In the genomic region with DNA sequence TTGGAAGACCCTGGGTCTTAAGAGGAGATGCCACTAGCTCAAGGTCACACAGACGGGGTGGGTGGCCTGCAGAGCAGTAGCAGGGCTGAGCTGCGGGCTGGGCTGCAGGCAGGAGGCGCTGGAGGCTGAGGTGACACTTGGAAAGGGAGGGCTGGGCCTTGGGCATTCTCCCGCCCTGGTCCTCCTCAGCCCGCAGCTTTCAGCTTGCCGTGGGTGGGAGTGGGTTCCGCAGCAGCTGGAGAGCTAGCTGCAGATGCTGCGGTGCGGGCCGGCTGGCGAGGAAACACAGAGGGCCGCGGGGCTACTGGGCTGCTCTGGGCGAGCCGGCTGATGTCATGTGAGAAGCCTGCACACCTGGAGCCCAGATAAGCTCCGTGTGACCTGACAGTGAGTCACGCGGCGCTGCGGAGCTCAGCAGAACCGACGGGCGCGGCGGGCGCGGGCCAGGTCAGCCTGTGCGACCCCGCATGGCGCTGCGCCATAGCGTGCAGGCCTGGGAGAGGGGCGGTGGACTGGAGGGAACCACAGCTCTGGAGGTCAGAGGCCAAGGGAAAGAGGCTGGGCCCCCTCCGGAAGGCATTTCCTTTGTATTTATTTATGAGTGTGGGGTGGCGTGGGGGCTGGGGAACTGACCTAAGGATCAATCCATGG, we compare ENCODE assay signal across 8 mouse cellular contexts. TPM values are rescaled to one million over a fixed set of nuclear protein-coding genes. Genes with fewer than 3 reads are reported as not detected.
DNase-seq lines count a peak whose midpoint lies in the region; ATAC-seq and TF ChIP-seq lines count a peak whose summit lies in the region.

No protein-coding gene starts in this region.

- no peak for ATAC-seq in cerebellum, adult (ENCODE audit: insufficient number of reproducible peaks, low FRiP score, low TSS enrichment)
- ATAC-seq in intestine, embryonic 16.5 days, result peak; percentile 72
- ATAC-seq in midbrain, embryonic 16.5 days, result no peak
- peak; percentile 68 for ATAC-seq in stomach, embryonic 16.5 days (ENCODE audit: insufficient read depth, low FRiP score)

- peak overlapping the region; percentile 91 for H3K27ac ChIP-seq in intestine, embryonic 16.5 days (ENCODE audit: low read length)
- peak overlapping the region; percentile 94 for H3K27ac ChIP-seq in liver, adult 2 months (replicated peaks; ENCODE audit: insufficient read depth, low read depth, low read length)
- peak overlapping the region; percentile 60 for H3K27ac ChIP-seq in midbrain, embryonic 16.5 days (ENCODE audit: low read length)
- peak overlapping the region; percentile 73 for H3K27ac ChIP-seq in stomach, embryonic 16.5 days (ENCODE audit: low read length)

- peak; percentile 36; the same call in 1 of the 2 replicates for TF ChIP-seq CTCF in brain, embryonic 14.5 days (IDR thresholded peaks at IDR 0.05; ENCODE audit: borderline replicate concordance, extremely low read depth, insufficient read depth, insufficient read length)
- peak; percentile 79 for TF ChIP-seq CTCF in liver, adult 2 months (IDR thresholded peaks at IDR 0.05; ENCODE audit: low read depth, low read length)

- peaks cover 20% of the 10 kb centered on the region for H3K79me2 ChIP-seq in liver, adult 2 months (ENCODE audit: control insufficient read depth, insufficient read depth, low read length)

- peaks cover 45% of the 10 kb centered on the region for H3K4me1 ChIP-seq in intestine, embryonic 16.5 days (ENCODE audit: control insufficient read depth, insufficient read depth, low read length)
- peaks cover 32% of the 10 kb centered on the region for H3K4me1 ChIP-seq in liver, adult 2 months (ENCODE audit: control insufficient read depth, insufficient read depth, low read length)
- peaks cover 35% of the 10 kb centered on the region for H3K4me1 ChIP-seq in midbrain, embryonic 16.5 days (ENCODE audit: control insufficient read depth, insufficient read depth, low read length)
- peaks cover 35% of the 10 kb centered on the region for H3K4me1 ChIP-seq in stomach, embryonic 16.5 days (ENCODE audit: control insufficient read depth, insufficient read depth, low read length)

- no peaks in the 10 kb centered on the region for H3K36me3 ChIP-seq in intestine, embryonic 16.5 days (ENCODE audit: control insufficient read depth, insufficient read depth, low read length)
- no peaks in the 10 kb centered on the region for H3K36me3 ChIP-seq in liver, adult 2 months (ENCODE audit: control insufficient read depth, insufficient read depth, low read length)
- no peaks in the 10 kb centered on the region for H3K36me3 ChIP-seq in midbrain, embryonic 16.5 days (ENCODE audit: control insufficient read depth, insufficient read depth, low read length)
- H3K36me3 ChIP-seq in stomach, embryonic 16.5 days (ENCODE audit: control insufficient read depth, insufficient read depth, low read length), result no peaks in the 10 kb centered on the region

- no peaks in the 10 kb centered on the region for H3K27me3 ChIP-seq in intestine, embryonic 16.5 days (replicated peaks; ENCODE audit: control insufficient read depth, insufficient read depth, low read length)
- H3K27me3 ChIP-seq in liver, adult 2 months (ENCODE audit: control insufficient read depth, insufficient read depth, low read length), result no peaks in the 10 kb centered on the region
- H3K27me3 ChIP-seq in midbrain, embryonic 16.5 days (ENCODE audit: control insufficient read depth, insufficient read depth, low read depth, low read length), result no peaks in the 10 kb centered on the region
- H3K27me3 ChIP-seq in stomach, embryonic 16.5 days (ENCODE audit: control insufficient read depth, insufficient read depth, low read length), result no peaks in the 10 kb centered on the region

- 3% methylated on average over 35 of the region's 35 CpGs for WGBS in intestine, embryonic 16.5 days
- WGBS in liver, adult 2 months, result 2% methylated on average over 34 of the region's 35 CpGs
- 2% methylated on average over 34 of the region's 35 CpGs for WGBS in midbrain, embryonic 16.5 days
- WGBS in stomach, embryonic 16.5 days, result 3% methylated on average over 35 of the region's 35 CpGs

- H3K9ac ChIP-seq in intestine, embryonic 16.5 days (ENCODE audit: low read depth, low read length), result peak overlapping the region; percentile 74
- peak overlapping the region; percentile 93 for H3K9ac ChIP-seq in liver, adult 2 months (ENCODE audit: low read depth, low read length)
- H3K9ac ChIP-seq in midbrain, embryonic 16.5 days (ENCODE audit: low read depth, low read length), result peak overlapping the region; percentile 66
- H3K9ac ChIP-seq in stomach, embryonic 16.5 days (ENCODE audit: low read length), result peak overlapping the region; percentile 69

- peak overlapping the region; percentile 82 for H3K4me2 ChIP-seq in intestine, embryonic 16.5 days (ENCODE audit: low read depth, low read length)
- H3K4me2 ChIP-seq in midbrain, embryonic 16.5 days (ENCODE audit: low read length), result peak overlapping the region; percentile 97
- peak overlapping the region; percentile 64 for H3K4me2 ChIP-seq in stomach, embryonic 16.5 days (ENCODE audit: low read depth, low read length)

- no peaks in the 10 kb centered on the region for H3K9me3 ChIP-seq in intestine, embryonic 16.5 days (ENCODE audit: control insufficient read depth, low read length)
- H3K9me3 ChIP-seq in midbrain, embryonic 16.5 days (replicated peaks; ENCODE audit: control insufficient read depth, low read length, poor library complexity, severe bottlenecking), result no peaks in the 10 kb centered on the region
- no peaks in the 10 kb centered on the region for H3K9me3 ChIP-seq in stomach, embryonic 16.5 days (replicated peaks; ENCODE audit: control insufficient read depth, low read length)

- DNase-seq in cerebellum, adult 9-11 months, result peak; percentile 55
- peak; percentile 55 for DNase-seq in brain, embryonic 14.5 days (ENCODE audit: low read depth)
- peak; percentile 40 for DNase-seq in gastrocnemius, postnatal 10 days
- DNase-seq in liver, adult 2 months (ENCODE audit: extremely low read depth, low read depth, low spot score), result peak; percentile 71

- no peak for TF ChIP-seq POLR2A in brain, embryonic 14.5 days (IDR thresholded peaks at IDR 0.05; ENCODE audit: borderline replicate concordance, extremely low read depth, insufficient read depth, insufficient read length, poor library complexity, severe bottlenecking)
- TF ChIP-seq POLR2A in liver, adult 2 months (IDR thresholded peaks at IDR 0.05; ENCODE audit: extremely low read depth, insufficient read depth, low read length), result no peak

- H3K4me3 ChIP-seq in intestine, embryonic 16.5 days (ENCODE audit: low read length), result peak overlapping the region; percentile 48
- H3K4me3 ChIP-seq in liver, adult 2 months (ENCODE audit: insufficient read depth, low read depth, low read length), result peak overlapping the region; percentile 63
- H3K4me3 ChIP-seq in midbrain, embryonic 16.5 days (ENCODE audit: low read depth, low read length), result peak overlapping the region; percentile 36
- H3K4me3 ChIP-seq in stomach, embryonic 16.5 days (replicated peaks; ENCODE audit: low read length), result peak overlapping the region; percentile 48

RNA-seq across cellular contexts. Expression of gene Myo18a, which starts 3.4 kb away (rescaled TPM):
- 45.6 and 67.3 TPM in 2 replicates for polyA plus RNA-seq in brain, embryonic 14.5 days (2012; rRNA removed)
- 100 to 1,000 TPM; 300 to 302 TPM for total RNA-seq in gastrocnemius, postnatal 10 days (2021)
- 31.2 and 31.8 TPM in 2 replicates for polyA plus RNA-seq in intestine, embryonic 16.5 days (2015; fragmentation: Nextera tagmentation; extraction: Ambion mirVana)
- 28.6 and 33.7 TPM in 2 replicates for total RNA-seq in liver, adult 2 months (2014; rRNA removed)
- polyA plus RNA-seq in liver, adult 2 months (2012; rRNA removed), result 33.8 and 42.0 TPM in 2 replicates
- 46.8 and 55.4 TPM in 2 replicates for polyA plus RNA-seq in midbrain, embryonic 16.5 days (2015; fragmentation: Nextera tagmentation; extraction: Ambion mirVana)
- 44.9 and 46.0 TPM in 2 replicates for polyA plus RNA-seq in stomach, embryonic 16.5 days (2015; fragmentation: Nextera tagmentation; extraction: Ambion mirVana)

RNA-seq across cellular contexts. Expression of gene Gm10277, which starts 21.1 kb away (rescaled TPM):
- polyA plus RNA-seq in brain, embryonic 14.5 days (2012; rRNA removed), result not detected in 2 replicates
- total RNA-seq in gastrocnemius, postnatal 10 days (2021), result not detected
- 0.89 and 1.0 TPM in 2 replicates for polyA plus RNA-seq in intestine, embryonic 16.5 days (2015; fragmentation: Nextera tagmentation; extraction: Ambion mirVana)
- total RNA-seq in liver, adult 2 months (2014; rRNA removed), result not detected in 2 replicates
- not detected in 2 replicates for polyA plus RNA-seq in liver, adult 2 months (2012; rRNA removed)
- polyA plus RNA-seq in midbrain, embryonic 16.5 days (2015; fragmentation: Nextera tagmentation; extraction: Ambion mirVana), result 2.0 and 2.5 TPM in 2 replicates
- 1.2 and 1.4 TPM in 2 replicates for polyA plus RNA-seq in stomach, embryonic 16.5 days (2015; fragmentation: Nextera tagmentation; extraction: Ambion mirVana)

RNA-seq across cellular contexts. Expression of gene Cryba1, which starts 41.4 kb away (rescaled TPM):
- polyA plus RNA-seq in brain, embryonic 14.5 days (2012; rRNA removed), result 0.19 and 0.23 TPM in 2 replicates
- not detected for total RNA-seq in gastrocnemius, postnatal 10 days (2021)
- polyA plus RNA-seq in intestine, embryonic 16.5 days (2015; fragmentation: Nextera tagmentation; extraction: Ambion mirVana), result not detected in 2 replicates
- total RNA-seq in liver, adult 2 months (2014; rRNA removed), result not detected in 2 replicates
- not detected in 2 replicates for polyA plus RNA-seq in liver, adult 2 months (2012; rRNA removed)
- 0.24 and 0.47 TPM in 2 replicates for polyA plus RNA-seq in midbrain, embryonic 16.5 days (2015; fragmentation: Nextera tagmentation; extraction: Ambion mirVana)
- not detected in 2 replicates for polyA plus RNA-seq in stomach, embryonic 16.5 days (2015; fragmentation: Nextera tagmentation; extraction: Ambion mirVana)

Comparison
In these comparisons a context has a peak if more than half of its experiments do, and no peak if none do; other contexts are left out.
1. ATAC-seq: peak in intestine, embryonic 16.5 days (single experiment) and stomach, embryonic 16.5 days (single experiment); none in cerebellum, adult (single experiment) and midbrain, embryonic 16.5 days (single experiment).
2. Peak in every context shown above with its lines, with median percentiles within 50 percentile points of each other: DNase-seq, H3K27ac ChIP-seq, H3K4me2 ChIP-seq, H3K4me3 ChIP-seq and H3K9ac ChIP-seq.